8 mouse cellular contexts compared by ENCODE assay signal in genomic region chr1:193702707-193703419, GRCm38 (mm10).
DNase-seq lines count a peak whose midpoint lies in the region; ATAC-seq lines count a peak whose summit lies in the region.

No protein-coding gene starts in this region.

- H3K27ac ChIP-seq in liver, embryonic 12.5 days = no peak overlapping the region
- peak overlapping the region; percentile 59 for H3K27ac ChIP-seq in forebrain, embryonic 14.5 days (ENCODE audit: low read depth, low read length)
- 0 out of 2 replicates have a peak overlapping the region, but pooled peaks have one; percentile 28 for H3K27ac ChIP-seq in hindbrain, embryonic 14.5 days
- H3K27ac ChIP-seq in midbrain, embryonic 11.5 days (ENCODE audit: low read depth, low read length) = no peak overlapping the region

- WGBS in liver, embryonic 12.5 days (ENCODE audit: insufficient replicate concordance) = 32% methylated on average over 15 of the region's 15 CpGs
- WGBS in forebrain, embryonic 14.5 days = 10% methylated on average over 15 of the region's 15 CpGs
- WGBS in hindbrain, embryonic 14.5 days = 10% methylated on average over 15 of the region's 15 CpGs
- 14% methylated on average over 15 of the region's 15 CpGs for WGBS in midbrain, embryonic 11.5 days

- no peaks in the 10 kb centered on the region for H3K4me1 ChIP-seq in liver, embryonic 12.5 days
- H3K4me1 ChIP-seq in forebrain, embryonic 14.5 days (ENCODE audit: control insufficient read depth, insufficient read depth, low read length) = peaks cover 16% of the 10 kb centered on the region
- H3K4me1 ChIP-seq in hindbrain, embryonic 14.5 days (replicated peaks; ENCODE audit: control insufficient read depth, insufficient read depth, low read length) = peaks cover 14% of the 10 kb centered on the region
- peaks cover 6% of the 10 kb centered on the region; the same call in 1 of the 2 replicates for H3K4me1 ChIP-seq in midbrain, embryonic 11.5 days (ENCODE audit: control insufficient read depth, insufficient read depth, low read length)

- no peaks in the 10 kb centered on the region for H3K36me3 ChIP-seq in liver, embryonic 12.5 days
- H3K36me3 ChIP-seq in forebrain, embryonic 14.5 days (ENCODE audit: control insufficient read depth, insufficient read depth, low read length) = no peaks in the 10 kb centered on the region
- no peaks in the 10 kb centered on the region for H3K36me3 ChIP-seq in hindbrain, embryonic 14.5 days (replicated peaks; ENCODE audit: control insufficient read depth, insufficient read depth)
- no peaks in the 10 kb centered on the region for H3K36me3 ChIP-seq in midbrain, embryonic 11.5 days (ENCODE audit: control insufficient read depth, insufficient read depth, low read length)
- H3K36me3 ChIP-seq in splenic B cell, adult 2 months (ENCODE audit: control insufficient read depth, insufficient read depth, low read length, poor library complexity, severe bottlenecking) = no peaks in the 10 kb centered on the region

- ATAC-seq in liver, embryonic 12.5 days = no peak
- peak; percentile 49 for ATAC-seq in forebrain, embryonic 14.5 days
- peak; percentile 34 for ATAC-seq in hindbrain, embryonic 14.5 days (ENCODE audit: low FRiP score)
- ATAC-seq in midbrain, embryonic 11.5 days (ENCODE audit: low FRiP score) = peak; percentile 57

- H3K9ac ChIP-seq in liver, embryonic 12.5 days = no peak overlapping the region
- H3K9ac ChIP-seq in forebrain, embryonic 14.5 days (ENCODE audit: low read length) = peak overlapping the region; percentile 49; the same call in 1 of the 2 replicates
- H3K9ac ChIP-seq in hindbrain, embryonic 14.5 days = peak overlapping the region; percentile 39; the same call in 1 of the 2 replicates
- H3K9ac ChIP-seq in midbrain, embryonic 11.5 days (ENCODE audit: low read length) = peak overlapping the region; percentile 43

- H3K4me2 ChIP-seq in liver, embryonic 12.5 days = no peak overlapping the region
- peak overlapping the region; percentile 41 for H3K4me2 ChIP-seq in forebrain, embryonic 14.5 days (ENCODE audit: low read length)
- H3K4me2 ChIP-seq in hindbrain, embryonic 14.5 days (replicated peaks) = peak overlapping the region; percentile 48
- H3K4me2 ChIP-seq in midbrain, embryonic 11.5 days = peak overlapping the region; percentile 47

- no peak overlapping the region for H3K4me3 ChIP-seq in liver, embryonic 12.5 days
- H3K4me3 ChIP-seq in forebrain, embryonic 14.5 days (ENCODE audit: low read depth, low read length) = peak overlapping the region; percentile 13; the same call in 1 of the 2 replicates
- peak overlapping the region; percentile 18 for H3K4me3 ChIP-seq in hindbrain, embryonic 14.5 days (replicated peaks; ENCODE audit: low read length)
- H3K4me3 ChIP-seq in midbrain, embryonic 11.5 days (ENCODE audit: low read depth, low read length) = peak overlapping the region; percentile 22

- H3K27me3 ChIP-seq in liver, embryonic 12.5 days (replicated peaks) = 0 out of 2 replicates have a peak, but pooled peaks cover 2% of the 10 kb centered on the region
- H3K27me3 ChIP-seq in forebrain, embryonic 14.5 days (replicated peaks; ENCODE audit: control insufficient read depth, insufficient read depth, low read length) = no peaks in the 10 kb centered on the region
- H3K27me3 ChIP-seq in hindbrain, embryonic 14.5 days (ENCODE audit: control insufficient read depth, insufficient read depth, low read length) = no peaks in the 10 kb centered on the region
- no peaks in the 10 kb centered on the region for H3K27me3 ChIP-seq in midbrain, embryonic 11.5 days (ENCODE audit: control insufficient read depth, insufficient read depth, low read length)
- H3K27me3 ChIP-seq in splenic B cell, adult 2 months (ENCODE audit: control insufficient read depth, insufficient read depth, low read length, poor library complexity, severe bottlenecking) = no peaks in the 10 kb centered on the region

- DNase-seq in liver = peak; percentile 35
- peak; percentile 43 for DNase-seq in cerebellum, adult 11-12 months
- DNase-seq in forebrain, embryonic 14.5 days (ENCODE audit: low spot score) = peak; percentile 85
- peak; percentile 81 for DNase-seq in hindbrain, embryonic 14.5 days (ENCODE audit: low spot score)
- DNase-seq in layer of hippocampus, postnatal 36 days = peak; percentile 28 to 43
- peak; percentile 92 for DNase-seq in midbrain, embryonic 11.5 days (ENCODE audit: low spot score, missing footprints)
- DNase-seq in splenic B cell, adult 2 months (ENCODE audit: low read depth, low spot score) = peak; percentile 41

- no peaks in the 10 kb centered on the region for H3K9me3 ChIP-seq in liver, embryonic 12.5 days (replicated peaks)
- no peaks in the 10 kb centered on the region for H3K9me3 ChIP-seq in forebrain, embryonic 14.5 days (replicated peaks; ENCODE audit: control insufficient read depth, low read length)
- H3K9me3 ChIP-seq in hindbrain, embryonic 14.5 days (ENCODE audit: control insufficient read depth, low read length) = no peaks in the 10 kb centered on the region
- H3K9me3 ChIP-seq in midbrain, embryonic 11.5 days (ENCODE audit: control insufficient read depth, low read length) = no peaks in the 10 kb centered on the region

Comparison
In these comparisons a context has a peak if more than half of its experiments do, and no peak if none do; other contexts are left out.
1. DNase-seq: peak in every context shown above with its lines; median percentile 92 in midbrain, embryonic 11.5 days; 85 in forebrain, embryonic 14.5 days; 81 in hindbrain, embryonic 14.5 days; 43 in cerebellum, adult 11-12 months; 41 in splenic B cell, adult 2 months; 36 in layer of hippocampus, postnatal 36 days; 35 in liver.
2. H3K27ac ChIP-seq: peak in forebrain, embryonic 14.5 days (single experiment) and hindbrain, embryonic 14.5 days (single experiment); none in liver, embryonic 12.5 days (single experiment) and midbrain, embryonic 11.5 days (single experiment).